Mouse (Mus musculus) midbrain, embryonic 10.5 days (tissue): Measurements from ENCODE around the gene Rnf126. TPM values are rescaled to one million over a fixed set of nuclear protein-coding genes. Genes with fewer than 3 reads are reported as not detected.

Experiments
- DNase-seq: peaks from one replicate; pipeline ENCODE4 v3.0.0-alpha.2; 2017; ENCODE audit warnings: low spot score
- H3K27ac ChIP-seq: fragments of 300-500 bp; sonication (generic); replicated peaks from 2 replicates; pipeline ENCODE4 v1.5.1; 2016; ENCODE audit warnings: mild to moderate bottlenecking
- H3K27me3 ChIP-seq: fragments of 300-500 bp; sonication (generic); 2 replicates; pipeline ENCODE4 v1.6.1; 2016; ENCODE audit warnings: low read depth, mild to moderate bottlenecking; ENCODE audit not compliant: poor library complexity, severe bottlenecking
- H3K36me3 ChIP-seq: fragments of 300-500 bp; sonication (generic); 2 replicates; pipeline ENCODE4 v1.6.1; 2016; ENCODE audit warnings: mild to moderate bottlenecking, moderate library complexity
- H3K4me1 ChIP-seq: fragments of 300-500 bp; sonication (generic); 2 replicates; pipeline ENCODE4 v1.6.1; 2016
- H3K4me3 ChIP-seq: fragments of 300-500 bp; sonication (generic); 2 replicates; pipeline ENCODE4 v1.5.1; 2016; ENCODE audit warnings: mild to moderate bottlenecking, moderate library complexity
- H3K9me3 ChIP-seq: fragments of 300-500 bp; sonication (generic); replicated peaks from 2 replicates; pipeline ENCODE4 v1.6.1; 2016; ENCODE audit warnings: mild to moderate bottlenecking
- WGBS: fragments of 180-500 bp; shearing (Covaris S2); methylation state at CpG from one replicate; pipeline ENCODE4 v1.1.7; 2016; 5-methylcytosine and 5-hydroxymethylcytosine counted together
- polyA plus RNA-seq: library from polyadenylated mRNA; unstranded; fragments of >200 nt; fragmentation: Nextera tagmentation; extraction: Ambion mirVana; gene quantifications from 2 replicates; pipeline ENCODE4 v1.2.1, GENCODE M21; 2016

Gene Rnf126
- polyA plus RNA-seq, 1 experiment from 2014 or later = 118 TPM

GRCm38 (mm10) chr10:79801837-79802236 lies 35.1 kb upstream of the Rnf126 start:
- H3K4me3 ChIP-seq = peak overlapping the region; percentile 30
- H3K27me3 ChIP-seq = no peaks in the 10 kb centered on the region
- peaks cover 27% of the 10 kb centered on the region for H3K36me3 ChIP-seq
- peaks cover 80% of the 10 kb centered on the region for H3K4me1 ChIP-seq
- peak overlapping the region; percentile 91 for H3K27ac ChIP-seq
- no peaks in the 10 kb centered on the region for H3K9me3 ChIP-seq
- WGBS = 17% methylated on average over 3 of the region's 3 CpGs
- DNase-seq = no peak

GRCm38 (mm10) chr10:79800508-79800907 lies 33.8 kb upstream of the Rnf126 start:
- Histone ChIP-seq H3K4me1 (peaks cover 72% of the 10 kb centered on the region), H3K36me3 (peaks cover 28% of the 10 kb centered on the region), H3K27me3 (no peaks in the 10 kb centered on the region), H3K4me3 (no peak overlapping the region), H3K27ac (peak overlapping the region; percentile 42; the same call in 1 of the 2 replicates), H3K9me3 (no peaks in the 10 kb centered on the region)
- WGBS = 89% methylated on average over 11 of the region's 11 CpGs
- DNase-seq = no peak

DNA sequence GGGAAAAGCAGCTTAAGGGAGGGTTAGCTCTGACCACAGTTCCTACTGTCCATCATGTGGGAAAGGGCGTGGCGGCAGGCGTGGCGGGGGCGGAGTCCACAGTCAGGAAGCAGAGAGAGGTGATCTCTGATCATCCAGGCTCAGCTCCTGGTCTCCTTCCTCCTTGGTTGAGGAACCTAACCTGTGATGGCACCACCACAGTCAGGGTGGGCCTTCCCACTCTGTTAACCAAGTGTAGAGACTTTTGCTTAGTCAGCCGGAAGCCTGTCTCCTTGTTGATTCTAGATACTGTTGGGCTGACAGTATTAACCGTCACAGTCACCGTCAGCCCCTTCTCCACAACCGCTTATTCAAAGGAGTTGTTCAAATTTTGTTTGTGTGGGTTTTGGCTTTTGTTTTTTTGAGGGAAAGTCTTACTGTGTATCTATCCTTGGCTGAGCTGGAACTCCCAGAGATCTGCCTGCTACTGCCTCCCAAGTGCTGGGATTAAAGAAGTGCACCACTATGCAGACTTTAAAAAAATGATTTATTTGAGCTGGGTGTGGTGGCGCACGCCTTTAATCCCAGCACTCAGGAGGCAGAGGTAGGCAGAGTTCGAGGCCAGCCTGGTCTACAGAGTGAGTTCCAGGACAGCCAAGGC lies 31.7 kb upstream of the Rnf126 start:
- peaks cover 28% of the 10 kb centered on the region for H3K36me3 ChIP-seq
- H3K27me3 ChIP-seq = no peaks in the 10 kb centered on the region
- H3K4me1 ChIP-seq = peaks cover 68% of the 10 kb centered on the region
- no peak for DNase-seq
- H3K9me3 ChIP-seq = no peaks in the 10 kb centered on the region
- no peak overlapping the region; the same call in 1 of the 2 replicates for H3K4me3 ChIP-seq
- no peak overlapping the region for H3K27ac ChIP-seq
- 92% methylated on average over 12 of the region's 12 CpGs for WGBS

DNA sequence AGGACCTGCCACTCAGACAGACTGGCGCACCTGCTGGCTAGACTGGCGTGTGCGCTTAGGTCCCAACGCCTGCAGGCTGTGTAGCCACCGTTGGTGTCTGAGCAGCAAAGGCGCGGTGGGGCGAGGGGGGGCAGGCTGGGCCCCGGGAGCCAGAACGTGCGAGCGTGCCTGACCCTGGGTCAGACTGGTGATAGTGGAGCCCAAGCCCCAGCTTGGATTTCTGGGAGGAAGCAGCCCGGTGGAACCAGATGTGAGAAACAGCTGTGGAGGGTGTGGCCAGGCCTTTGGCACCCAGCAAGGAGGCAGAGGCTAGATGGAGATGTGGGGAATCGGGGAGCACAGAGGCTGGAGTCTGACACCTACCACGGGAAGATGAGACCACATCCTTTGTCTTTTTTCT lies 30.6 kb upstream of the Rnf126 start:
- Histone ChIP-seq H3K27ac (peak overlapping the region; percentile 61; the same call in 1 of the 2 replicates), H3K36me3 (peaks cover 28% of the 10 kb centered on the region), H3K27me3 (no peaks in the 10 kb centered on the region), H3K4me1 (peaks cover 63% of the 10 kb centered on the region), H3K9me3 (no peaks in the 10 kb centered on the region), H3K4me3 (peak overlapping the region; percentile 31)
- 58% methylated on average over 15 of the region's 15 CpGs for WGBS
- DNase-seq = no peak

DNA sequence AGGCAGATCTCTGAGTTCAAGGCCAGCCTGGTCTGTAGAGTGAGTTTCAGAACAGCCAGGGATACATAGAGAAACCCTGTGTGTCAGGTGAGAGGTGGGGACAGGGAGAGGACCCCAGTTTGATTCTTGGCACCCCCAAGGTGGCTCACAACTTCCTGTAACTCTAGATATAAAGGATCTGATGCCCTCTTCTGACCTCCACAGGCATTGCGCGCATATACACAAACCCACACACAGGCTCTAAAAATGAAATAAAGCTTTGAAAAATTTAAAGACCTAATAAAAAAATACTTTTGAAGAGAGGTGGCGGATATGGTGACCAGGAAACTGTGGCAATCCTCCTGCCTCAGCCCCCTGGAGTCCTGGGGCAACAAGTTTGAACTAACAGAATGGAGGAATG lies 29.2 kb upstream of the Rnf126 start:
- H3K27me3 ChIP-seq = no peaks in the 10 kb centered on the region
- no peak overlapping the region for H3K27ac ChIP-seq
- no peak overlapping the region for H3K4me3 ChIP-seq
- no peaks in the 10 kb centered on the region for H3K9me3 ChIP-seq
- no peak for DNase-seq
- 99% methylated on average over 3 of the region's 3 CpGs for WGBS
- peaks cover 26% of the 10 kb centered on the region for H3K36me3 ChIP-seq
- H3K4me1 ChIP-seq = peaks cover 49% of the 10 kb centered on the region

DNA sequence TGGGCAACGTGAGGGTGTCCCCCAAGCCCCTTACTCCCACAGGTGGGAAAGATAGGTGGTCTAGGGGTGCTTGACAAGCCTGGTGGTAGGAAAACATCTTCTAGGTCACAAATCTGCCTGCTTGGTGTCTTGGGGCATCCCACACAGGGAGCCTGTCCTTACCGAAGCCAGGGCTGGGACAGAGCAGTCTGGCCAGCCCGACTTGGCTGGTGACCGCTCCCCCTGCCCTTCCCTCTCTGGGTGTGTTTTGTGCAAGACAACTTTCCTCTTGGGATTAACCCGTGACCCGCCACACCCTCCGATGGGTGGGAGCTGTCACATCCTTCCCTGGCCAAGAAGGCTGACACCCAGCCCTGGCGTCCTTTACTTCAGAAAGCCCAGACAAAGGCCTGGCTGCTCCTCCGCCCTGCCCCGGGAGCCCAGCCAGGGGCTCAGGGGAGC lies 27.8 kb upstream of the Rnf126 start:
- no peaks in the 10 kb centered on the region for H3K9me3 ChIP-seq
- H3K4me3 ChIP-seq = peak overlapping the region; percentile 95
- no peaks in the 10 kb centered on the region for H3K27me3 ChIP-seq
- WGBS = 3% methylated on average over 10 of the region's 10 CpGs
- peaks cover 45% of the 10 kb centered on the region for H3K4me1 ChIP-seq
- H3K27ac ChIP-seq = peak overlapping the region; percentile 98
- peaks cover 14% of the 10 kb centered on the region for H3K36me3 ChIP-seq
- peak; percentile 70 for DNase-seq

DNA sequence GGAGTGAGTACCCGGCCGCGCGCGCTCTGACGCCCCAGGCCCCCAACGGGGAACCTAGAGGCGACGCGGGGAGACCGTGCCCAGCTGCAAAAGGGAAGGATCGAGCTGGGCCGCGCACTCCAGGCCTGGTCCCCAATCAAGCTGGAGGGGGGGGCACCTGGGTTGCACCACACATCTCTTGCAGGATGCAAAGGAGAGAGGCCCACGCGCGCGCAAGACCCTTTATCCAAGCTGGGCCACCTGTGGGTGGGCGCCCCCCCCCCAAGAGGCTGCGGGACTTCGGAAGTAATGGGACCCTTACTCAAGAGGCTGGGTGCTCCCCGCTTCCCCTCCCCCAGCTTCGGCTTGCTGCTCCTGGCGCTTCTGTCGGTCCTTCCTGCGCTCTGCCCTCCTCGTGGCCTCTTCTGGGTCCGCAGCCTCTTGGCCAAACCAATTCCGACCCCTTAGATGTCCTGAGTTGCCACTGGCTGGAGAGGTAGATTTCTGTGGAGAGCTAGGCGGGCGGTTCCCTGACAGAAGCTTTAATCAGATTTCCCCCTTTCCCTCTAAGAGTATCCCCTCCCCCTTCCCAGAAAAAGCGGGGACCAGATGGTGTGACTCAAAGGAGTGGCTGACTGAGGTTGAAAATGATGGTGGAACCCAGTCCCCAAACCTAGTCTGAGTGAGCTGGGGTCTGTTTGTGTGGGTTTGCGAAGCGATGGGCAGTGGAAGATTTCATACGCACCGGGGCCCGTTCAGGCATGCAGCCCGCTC lies 27.2 kb upstream of the Rnf126 start:
- no peaks in the 10 kb centered on the region for H3K9me3 ChIP-seq
- peaks cover 48% of the 10 kb centered on the region for H3K4me1 ChIP-seq
- H3K4me3 ChIP-seq = peak overlapping the region; percentile 95
- H3K27ac ChIP-seq = peak overlapping the region; percentile 98
- H3K27me3 ChIP-seq = no peaks in the 10 kb centered on the region
- H3K36me3 ChIP-seq = peaks cover 9% of the 10 kb centered on the region
- 2% methylated on average over 38 of the region's 38 CpGs for WGBS
- DNase-seq = peak; percentile 60

DNA sequence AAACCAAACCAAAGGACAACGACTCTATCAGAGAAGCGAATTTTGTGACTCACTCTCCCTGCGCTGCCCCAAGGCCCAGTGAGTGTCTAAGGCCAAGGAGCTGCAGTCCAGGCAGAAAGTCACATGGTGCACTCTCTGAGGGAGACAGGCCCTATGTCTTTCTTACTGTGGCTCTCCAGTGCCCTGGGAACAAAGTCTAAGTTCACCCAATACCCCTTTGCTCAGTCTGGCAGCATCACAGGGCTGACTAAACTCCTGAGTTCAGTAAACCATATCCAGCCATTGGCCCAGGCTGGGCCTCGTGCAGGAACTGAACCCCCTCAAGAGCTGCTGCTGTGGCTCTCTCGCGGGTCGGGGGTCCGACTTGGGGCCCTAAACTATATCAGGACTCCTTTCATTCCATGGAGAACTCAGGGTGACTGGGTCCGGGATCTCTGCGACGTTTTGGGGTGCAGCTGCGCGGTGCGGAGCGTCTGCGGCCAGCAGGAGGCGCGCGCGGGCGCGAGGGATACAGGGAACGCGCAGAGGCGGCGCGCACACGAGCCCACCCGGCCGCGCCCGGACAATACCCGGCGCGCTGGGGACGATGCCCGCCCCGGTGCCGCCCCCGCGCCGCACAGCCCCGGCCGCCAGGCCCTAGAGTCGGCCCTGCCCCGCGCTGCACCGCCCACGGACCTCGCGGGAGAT lies 26.4 kb upstream of the Rnf126 start, which contains the start of gene Palm:
TSS of gene Palm (plus strand) at position 522 of the 687 bp plus-strand sequence.
- peaks cover 9% of the 10 kb centered on the region for H3K36me3 ChIP-seq
- no peaks in the 10 kb centered on the region for H3K9me3 ChIP-seq
- H3K27me3 ChIP-seq = no peaks in the 10 kb centered on the region
- DNase-seq = peak; percentile 81
- peaks cover 48% of the 10 kb centered on the region for H3K4me1 ChIP-seq
- peak within 1 kb of the TSS; percentile 95 for H3K4me3 ChIP-seq
- WGBS = 6% methylated on average over 51 of the region's 51 CpGs
- peak within 1 kb of the TSS; percentile 98 for H3K27ac ChIP-seq

GRCm38 (mm10) chr10:79792339-79793040 lies 25.7 kb upstream of the Rnf126 start:
- Histone ChIP-seq H3K27ac (no peak overlapping the region), H3K9me3 (no peaks in the 10 kb centered on the region), H3K27me3 (peaks cover 2% of the 10 kb centered on the region), H3K4me1 (peaks cover 44% of the 10 kb centered on the region), H3K4me3 (peak overlapping the region; percentile 95; the same call in 1 of the 2 replicates), H3K36me3 (peaks cover 9% of the 10 kb centered on the region)
- DNase-seq = no peak
- 89% methylated on average over 5 of the region's 5 CpGs for WGBS

DNA sequence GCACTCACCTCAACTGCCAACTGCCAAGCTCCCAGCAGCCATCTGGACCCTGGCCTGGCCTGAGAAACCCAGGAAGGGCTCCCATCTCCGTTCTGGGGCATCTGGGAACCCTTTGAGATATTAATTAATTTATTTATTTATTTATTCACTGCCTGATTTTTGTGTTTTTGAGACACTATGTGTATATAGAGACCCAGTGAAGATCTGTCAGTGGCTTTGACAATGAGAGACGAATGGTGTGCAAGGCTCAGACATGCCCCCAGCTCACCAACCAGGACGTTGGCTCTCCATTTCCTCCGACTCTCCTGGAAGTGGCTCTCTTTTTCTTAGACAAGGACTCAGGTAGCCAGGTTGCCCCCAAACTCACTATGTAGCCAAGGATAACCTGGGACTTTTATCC lies 24.1 kb upstream of the Rnf126 start, which contains the start of gene Prss57:
TSS of gene Prss57 (minus strand) at position 101 of the 400 bp plus-strand sequence.
- Histone ChIP-seq H3K9me3 (no peaks in the 10 kb centered on the region), H3K27me3 (peaks cover 6% of the 10 kb centered on the region), H3K4me3 (no peak within 1 kb of the TSS), H3K4me1 (peaks cover 33% of the 10 kb centered on the region), H3K36me3 (peaks cover 2% of the 10 kb centered on the region), H3K27ac (no peak within 1 kb of the TSS)
- 88% methylated on average over 4 of the region's 4 CpGs for whole genome bisulfite sequencing
- DNase-seq = no peak

GRCm38 (mm10) chr10:79789581-79789980 lies 22.8 kb upstream of the Rnf126 start:
- Histone ChIP-seq H3K4me1 (peaks cover 24% of the 10 kb centered on the region), H3K27ac (0 out of 2 replicates have a peak overlapping the region, but pooled peaks have one; percentile 13), H3K36me3 (no peaks in the 10 kb centered on the region), H3K4me3 (no peak overlapping the region), H3K9me3 (no peaks in the 10 kb centered on the region), H3K27me3 (peaks cover 13% of the 10 kb centered on the region)
- DNase-seq = no peak
- 63% methylated on average over 2 of the region's 2 CpGs for WGBS
